Mouse (Mus musculus): Measurements from ENCODE around the gene Tirap.

- TF ChIP-seq POLR2A (IDR thresholded peaks at IDR 0.05; ENCODE audit: control insufficient read depth, extremely low read depth, insufficient read depth, low read length, poor library complexity): no peak
- TF ChIP-seq CTCF (IDR thresholded peaks at IDR 0.05; ENCODE audit: borderline replicate concordance, control insufficient read depth, extremely low read depth, insufficient read depth, low read length, poor library complexity): no peak
Observed at GRCm38 (mm10) chr9:35160662-35161061, 39.4 kb downstream of the Tirap start.

All from thymus, adult 2 months (tissue).